Mouse (Mus musculus) liver, embryonic 11.5 days (tissue): ENCODE data around the gene Pald1. TPM values are rescaled to one million over a fixed set of nuclear protein-coding genes. Genes with fewer than 3 reads are reported as not detected.

Experiments used
- ATAC-seq: fragments of 200-750 bp; cut with Nextera tagmentation; replicated peaks from 2 replicates; pipeline ENCODE4 v1.8.0; 2017; ENCODE audit warnings: moderate number of reproducible peaks, mild to moderate bottlenecking, moderate TSS enrichment, moderate library complexity; ENCODE audit not compliant: low FRiP score
- DNase-seq: peaks from one replicate; pipeline ENCODE4 v3.0.0-alpha.2; 2017; ENCODE audit warnings: low spot score
- H3K27ac ChIP-seq: fragments of 300-500 bp; sonication (generic); 2 replicates; pipeline ENCODE4 v1.5.1; 2014; ENCODE audit warnings: mild to moderate bottlenecking, low read depth, low read length, control low read depth
- H3K27me3 ChIP-seq: fragments of 300-500 bp; sonication (generic); replicated peaks from 2 replicates; pipeline ENCODE4 v1.6.1; 2014; ENCODE audit warnings: low read length, mixed read lengths; ENCODE audit not compliant: control insufficient read depth, insufficient read depth
- H3K36me3 ChIP-seq: fragments of 300-500 bp; sonication (generic); 2 replicates; pipeline ENCODE4 v1.6.1; 2014; ENCODE audit warnings: mild to moderate bottlenecking, low read length, moderate library complexity, mixed read lengths; ENCODE audit not compliant: control insufficient read depth, insufficient read depth
- H3K4me1 ChIP-seq: fragments of 300-500 bp; sonication (generic); replicated peaks from 2 replicates; pipeline ENCODE4 v1.6.1; 2014; ENCODE audit warnings: low read length, mixed read lengths; ENCODE audit not compliant: control insufficient read depth, insufficient read depth
- H3K4me2 ChIP-seq: fragments of 300-500 bp; sonication (generic); 2 replicates; pipeline ENCODE4 v1.6.1; 2014; ENCODE audit warnings: mild to moderate bottlenecking, control low read depth, moderate library complexity
- H3K4me3 ChIP-seq: fragments of 300-500 bp; sonication (generic); 2 replicates; pipeline ENCODE4 v1.5.1; 2014; ENCODE audit warnings: low read depth, low read length, control low read depth
- H3K9ac ChIP-seq: fragments of 300-500 bp; sonication (generic); 2 replicates; pipeline ENCODE4 v1.6.1; 2014; ENCODE audit warnings: low read depth, low read length, control low read depth
- H3K9me3 ChIP-seq: fragments of 300-500 bp; sonication (generic); 2 replicates; pipeline ENCODE4 v1.6.1; 2016; ENCODE audit warnings: low read length, inconsistent platforms, mixed read lengths; ENCODE audit not compliant: control insufficient read depth
- WGBS: fragments of 180-500 bp; shearing (Covaris S2); extraction: QIAGEN DNeasy Blood & Tissue Kit; methylation state at CpG from one replicate; pipeline ENCODE4 v1.1.7; 2014; 5-methylcytosine and 5-hydroxymethylcytosine counted together
- polyA plus RNA-seq: library from polyadenylated mRNA; unstranded; fragments of >200 nt; fragmentation: Nextera tagmentation; extraction: Ambion mirVana; gene quantifications from 2 replicates; pipeline ENCODE4 v1.2.1, GENCODE M21; 2014

The Pald1 gene
- polyA plus RNA-seq, 1 experiment from 2014 or later = 17.0 TPM

DNA sequence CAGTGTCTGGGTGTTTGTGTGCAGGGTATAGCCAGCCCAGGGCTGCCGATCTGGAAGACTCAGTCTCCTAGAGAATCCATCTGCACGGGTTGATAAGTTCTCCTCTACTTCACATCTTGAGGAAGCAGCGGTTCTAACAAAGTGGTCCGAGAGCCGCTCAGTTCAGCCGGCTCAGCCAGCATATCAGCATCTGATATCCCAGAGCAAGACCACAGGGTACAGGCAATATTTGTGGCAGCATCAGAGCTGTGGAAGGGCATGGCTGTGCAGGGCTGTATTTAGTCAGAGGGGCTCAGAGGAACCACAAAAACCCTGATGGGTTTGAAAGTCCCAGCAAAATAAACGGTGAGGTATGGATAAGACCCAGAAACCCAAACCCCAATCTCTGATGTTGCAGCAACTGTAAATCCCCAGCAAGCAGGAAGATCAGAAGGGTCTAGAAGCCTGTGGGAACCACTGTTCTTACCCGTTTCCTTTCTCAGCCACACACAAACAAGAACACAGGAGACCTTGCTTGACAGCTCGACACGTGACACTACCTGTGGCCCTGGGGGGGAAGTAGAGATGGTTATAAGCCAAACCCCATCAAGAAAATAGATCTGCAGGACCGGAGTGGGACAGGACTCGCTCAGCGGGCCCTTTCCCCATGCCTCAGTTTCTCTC, 77.3 kb downstream of the Pald1 start:
- Histone ChIP-seq H3K4me2 (no peak overlapping the region), H3K9me3 (no peaks in the 10 kb centered on the region), H3K36me3 (no peaks in the 10 kb centered on the region), H3K27ac (no peak overlapping the region), H3K9ac (no peak overlapping the region), H3K4me1 (no peaks in the 10 kb centered on the region), H3K27me3 (no peaks in the 10 kb centered on the region; the same call in 1 of the 2 replicates), H3K4me3 (no peak overlapping the region)
- 56% methylated on average over 13 of the region's 13 CpGs for WGBS
- DNase-seq (no peak), ATAC-seq (no peak)

DNA sequence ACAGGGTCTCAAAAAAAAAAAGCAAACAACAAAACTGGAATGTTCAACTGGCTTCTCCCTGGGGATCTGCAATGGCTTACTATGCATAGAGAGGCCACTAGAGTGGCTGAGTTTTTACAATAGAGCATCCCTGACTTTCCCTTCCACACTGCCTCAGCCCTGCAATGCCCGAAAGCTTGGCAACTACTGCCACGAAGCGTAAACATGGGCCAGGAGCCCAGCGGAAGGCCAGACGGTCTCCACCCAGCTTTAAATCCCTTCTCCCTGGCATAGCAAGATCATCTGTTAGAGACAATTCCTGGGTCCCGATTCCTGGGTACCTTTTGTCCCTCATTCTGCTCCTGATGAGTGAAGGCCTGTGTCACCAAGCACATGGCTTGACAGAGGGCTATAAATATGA, 79.3 kb downstream of the Pald1 start:
- Histone ChIP-seq H3K27me3 (no peaks in the 10 kb centered on the region; the same call in 1 of the 2 replicates), H3K27ac (no peak overlapping the region), H3K4me1 (no peaks in the 10 kb centered on the region), H3K4me3 (no peak overlapping the region), H3K4me2 (no peak overlapping the region), H3K9me3 (no peaks in the 10 kb centered on the region), H3K36me3 (no peaks in the 10 kb centered on the region), H3K9ac (no peak overlapping the region)
- ATAC-seq (no peak), DNase-seq (no peak)
- 76% methylated on average over 6 of the region's 6 CpGs for WGBS

DNA sequence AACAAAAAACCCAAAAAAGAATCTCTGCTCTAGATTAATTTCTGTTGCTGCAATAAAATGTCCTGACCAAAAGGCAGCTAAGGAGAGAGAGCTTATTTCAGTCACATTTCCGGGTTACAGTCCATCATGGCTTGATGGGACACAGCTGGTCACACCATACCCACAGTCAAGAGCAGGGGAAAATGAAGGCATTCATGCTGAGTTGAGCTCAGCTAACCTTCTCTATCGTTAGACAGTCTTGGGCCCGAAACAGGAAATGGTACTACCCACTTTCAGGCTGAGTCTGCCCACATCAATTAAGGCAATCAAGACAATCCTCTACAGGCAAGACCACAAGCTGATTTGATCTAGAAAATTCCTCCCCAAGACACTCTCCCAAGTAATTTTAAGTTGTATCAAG, 82.3 kb downstream of the Pald1 start:
- DNase-seq = no peak
- no peak for ATAC-seq
- no peaks in the 10 kb centered on the region; the same call in 1 of the 2 replicates for H3K27me3 ChIP-seq

DNA sequence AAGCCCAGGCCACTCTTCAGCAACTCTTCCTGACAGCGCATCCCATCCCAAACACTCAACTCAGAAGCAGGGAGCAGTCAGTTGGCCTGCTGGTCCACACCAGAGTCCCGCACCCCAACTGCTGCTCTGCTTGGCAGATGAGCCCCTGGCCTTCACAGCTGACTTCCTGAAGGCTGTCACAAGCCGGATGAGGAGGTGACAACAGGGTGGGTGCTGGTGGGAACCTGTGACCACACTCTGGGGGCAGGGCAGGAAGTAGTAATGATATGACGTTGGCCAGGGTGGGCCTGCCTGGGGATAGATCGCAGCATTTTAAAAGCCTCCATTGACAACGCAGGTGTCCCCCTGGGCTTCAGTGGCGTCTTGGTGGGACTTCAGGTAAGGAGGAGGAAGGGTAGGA, 85.9 kb downstream of the Pald1 start, which contains the start of gene Prf1:
Prf1 (plus strand) TSS at position 357 of the 400 bp plus-strand sequence.
- no peak within 1 kb of the TSS for H3K27ac ChIP-seq
- no peaks in the 10 kb centered on the region for H3K27me3 ChIP-seq
- 0 out of 2 replicates have a peak, but pooled peaks cover 3% of the 10 kb centered on the region for H3K4me1 ChIP-seq
- no peak within 1 kb of the TSS for H3K9ac ChIP-seq
- no peak within 1 kb of the TSS for H3K4me2 ChIP-seq
- H3K36me3 ChIP-seq = no peaks in the 10 kb centered on the region
- no peak for ATAC-seq
- H3K9me3 ChIP-seq = no peaks in the 10 kb centered on the region
- H3K4me3 ChIP-seq = no peak within 1 kb of the TSS
- WGBS = 45% methylated on average over 7 of the region's 7 CpGs
- DNase-seq = no peak

More for the DNA sequence above, 82.3 kb downstream of the Pald1 start:
- WGBS = 64% methylated on average over 3 of the region's 3 CpGs
- Histone ChIP-seq H3K36me3 (no peaks in the 10 kb centered on the region), H3K4me1 (0 out of 2 replicates have a peak, but pooled peaks cover 3% of the 10 kb centered on the region), H3K9ac (no peak overlapping the region), H3K27ac (no peak overlapping the region), H3K4me3 (no peak overlapping the region), H3K9me3 (no peaks in the 10 kb centered on the region), H3K4me2 (no peak overlapping the region)

DNA sequence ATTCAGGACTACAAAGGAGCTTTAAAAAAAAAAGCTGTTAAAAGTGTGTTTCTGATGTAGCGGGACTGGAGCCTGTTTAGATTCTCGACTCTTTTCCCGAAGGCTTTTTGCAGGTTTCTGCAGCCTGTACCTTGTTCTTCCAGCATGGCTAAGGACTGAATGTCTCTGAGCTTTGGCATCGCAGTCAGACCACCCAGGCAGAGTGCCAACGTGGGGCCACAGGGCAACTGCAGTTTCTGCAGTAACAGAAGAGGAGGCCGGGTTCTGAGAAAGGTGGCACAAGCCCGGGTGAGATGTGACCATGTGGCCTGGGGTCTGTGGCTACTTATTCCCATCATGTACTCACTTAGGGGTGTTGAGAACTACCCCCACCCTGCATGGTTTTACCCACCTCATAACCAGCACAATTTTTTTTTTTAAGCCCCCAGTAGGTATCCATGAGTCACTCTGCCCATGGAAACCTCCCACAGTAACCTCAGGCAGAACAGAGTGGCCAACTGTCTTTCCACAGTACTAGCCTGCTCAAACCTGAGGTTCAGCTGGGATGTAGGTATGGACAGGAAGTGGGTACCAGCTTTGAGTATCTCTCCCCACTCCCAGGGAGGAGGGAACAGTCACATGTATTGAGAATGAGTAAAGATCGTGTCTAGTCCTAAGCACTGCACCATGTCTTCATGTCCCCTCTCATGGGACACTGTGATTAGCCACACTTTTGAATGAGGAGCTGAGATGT, 86.5 kb downstream of the Pald1 start:
- DNase-seq = no peak
- no peak overlapping the region for H3K4me2 ChIP-seq
- H3K4me3 ChIP-seq = no peak overlapping the region
- H3K4me1 ChIP-seq = 0 out of 2 replicates have a peak, but pooled peaks cover 3% of the 10 kb centered on the region
- no peak overlapping the region for H3K9ac ChIP-seq
- no peak overlapping the region for H3K27ac ChIP-seq
- H3K9me3 ChIP-seq = no peaks in the 10 kb centered on the region
- WGBS = 80% methylated on average over 8 of the region's 8 CpGs
- H3K27me3 ChIP-seq = no peaks in the 10 kb centered on the region
- no peak for ATAC-seq
- H3K36me3 ChIP-seq = no peaks in the 10 kb centered on the region

DNA sequence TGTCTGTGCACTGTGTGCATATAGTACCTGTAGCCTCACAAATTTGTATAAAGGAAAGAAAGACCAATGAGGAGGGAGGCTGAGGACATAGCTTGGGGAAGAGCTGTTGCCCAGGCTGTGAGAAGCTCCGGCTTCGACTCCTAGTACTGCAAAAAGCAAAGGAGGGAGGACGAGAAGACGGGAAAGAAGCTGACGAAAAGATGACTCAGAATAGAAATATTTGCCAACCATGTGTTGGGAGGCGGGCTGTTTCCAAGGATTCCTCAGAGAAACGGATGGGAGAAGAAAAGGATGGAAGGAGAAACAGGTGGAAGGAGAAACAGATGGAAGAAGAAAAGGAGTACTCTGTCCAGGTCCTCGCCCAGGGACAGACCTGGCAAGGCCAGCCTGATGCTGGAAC, 89.1 kb downstream of the Pald1 start:
- no peak overlapping the region for H3K27ac ChIP-seq
- no peaks in the 10 kb centered on the region for H3K27me3 ChIP-seq
- no peaks in the 10 kb centered on the region for H3K36me3 ChIP-seq
- no peaks in the 10 kb centered on the region for H3K9me3 ChIP-seq
- WGBS = 65% methylated on average over 8 of the region's 8 CpGs
- H3K9ac ChIP-seq = no peak overlapping the region
- H3K4me1 ChIP-seq = 0 out of 2 replicates have a peak, but pooled peaks cover 3% of the 10 kb centered on the region
- no peak overlapping the region for H3K4me2 ChIP-seq
- no peak overlapping the region for H3K4me3 ChIP-seq
- DNase-seq (no peak), ATAC-seq (no peak)

DNA sequence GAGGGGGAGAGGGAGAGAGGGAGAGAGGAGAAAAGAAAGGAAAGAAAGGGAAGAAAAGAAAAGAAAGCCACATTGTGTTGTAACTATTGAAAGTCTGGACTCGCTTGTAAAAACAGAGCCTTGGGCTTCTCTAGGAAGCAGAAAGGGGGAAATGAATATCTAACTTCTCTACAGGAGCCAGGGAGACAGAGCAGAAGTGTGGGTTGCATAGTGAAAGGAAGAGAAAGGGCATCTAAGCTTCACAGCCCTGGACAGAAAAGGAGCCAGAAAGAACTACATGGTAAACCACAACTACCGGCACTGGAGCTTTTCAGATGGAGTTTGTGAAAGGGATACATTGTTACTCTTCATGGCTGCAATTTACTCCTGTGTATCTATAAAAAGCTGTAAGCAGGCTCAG, 92.9 kb downstream of the Pald1 start:
- Histone ChIP-seq H3K4me1 (no peaks in the 10 kb centered on the region), H3K9me3 (no peaks in the 10 kb centered on the region), H3K27ac (no peak overlapping the region), H3K36me3 (no peaks in the 10 kb centered on the region), H3K4me2 (no peak overlapping the region), H3K27me3 (no peaks in the 10 kb centered on the region), H3K4me3 (no peak overlapping the region), H3K9ac (no peak overlapping the region)
- WGBS = 62% methylated on average over 2 of the region's 2 CpGs
- no peak for DNase-seq
- no peak for ATAC-seq

DNA sequence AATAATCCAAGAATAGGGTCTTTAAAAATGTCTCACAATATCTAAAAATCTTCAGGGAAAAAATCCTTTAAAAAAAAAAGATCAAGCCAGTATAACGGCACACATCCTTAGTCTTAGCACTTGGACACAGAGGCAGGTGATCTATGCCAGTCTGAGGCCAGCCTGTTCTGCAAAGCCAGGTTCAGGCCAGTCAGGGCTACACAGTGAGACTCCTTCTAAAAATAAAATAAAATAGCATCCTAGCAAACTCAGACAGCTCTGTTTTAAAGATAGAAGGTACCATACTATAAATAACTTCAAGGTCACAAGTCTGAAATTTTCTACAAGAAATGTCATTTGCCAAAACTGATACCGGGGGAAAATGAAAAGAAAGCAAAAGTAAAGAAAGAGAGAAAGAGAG, 93.3 kb downstream of the Pald1 start:
- Histone ChIP-seq H3K36me3 (no peaks in the 10 kb centered on the region), H3K9me3 (no peaks in the 10 kb centered on the region), H3K4me3 (no peak overlapping the region), H3K27ac (no peak overlapping the region), H3K4me2 (no peak overlapping the region), H3K27me3 (no peaks in the 10 kb centered on the region), H3K4me1 (no peaks in the 10 kb centered on the region), H3K9ac (no peak overlapping the region)
- no peak for DNase-seq
- 81% methylated on average over 2 of the region's 2 CpGs for WGBS
- ATAC-seq = no peak

DNA sequence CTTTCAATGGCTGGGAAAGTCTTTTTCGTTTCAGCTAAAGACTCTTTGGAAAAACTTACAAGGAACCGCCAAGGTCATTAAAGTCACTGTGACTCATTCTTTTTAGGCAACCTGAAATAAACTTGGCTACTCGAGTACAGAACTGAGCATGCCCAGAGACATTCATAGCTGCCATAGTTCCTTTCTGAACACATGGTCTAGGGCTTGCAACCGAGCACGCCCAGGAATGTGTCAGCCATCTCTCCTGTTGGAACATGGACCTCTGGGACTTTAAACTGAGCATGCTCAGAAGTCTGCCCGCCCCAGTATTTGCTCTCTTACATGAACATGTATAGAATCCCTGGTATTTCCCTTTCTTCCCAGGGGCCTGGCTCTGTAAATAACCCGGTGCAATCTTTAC, 97.1 kb downstream of the Pald1 start:
- no peak for ATAC-seq
- no peaks in the 10 kb centered on the region for H3K27me3 ChIP-seq
- no peaks in the 10 kb centered on the region for H3K4me1 ChIP-seq
- H3K9ac ChIP-seq = no peak overlapping the region
- no peak for DNase-seq
- H3K27ac ChIP-seq = no peak overlapping the region
- H3K4me3 ChIP-seq = no peak overlapping the region
- H3K4me2 ChIP-seq = no peak overlapping the region
- H3K9me3 ChIP-seq = no peaks in the 10 kb centered on the region
- H3K36me3 ChIP-seq = no peaks in the 10 kb centered on the region
- WGBS = 71% methylated on average over 7 of the region's 7 CpGs
